Mouse (Mus musculus): ENCODE data around the gene Hmgxb4. TPM values are rescaled to one million over a fixed set of nuclear protein-coding genes. Genes with fewer than 3 reads are reported as not detected.

Gene Hmgxb4
- polyA plus RNA-seq, 1 experiment = 28.7 TPM

DNA sequence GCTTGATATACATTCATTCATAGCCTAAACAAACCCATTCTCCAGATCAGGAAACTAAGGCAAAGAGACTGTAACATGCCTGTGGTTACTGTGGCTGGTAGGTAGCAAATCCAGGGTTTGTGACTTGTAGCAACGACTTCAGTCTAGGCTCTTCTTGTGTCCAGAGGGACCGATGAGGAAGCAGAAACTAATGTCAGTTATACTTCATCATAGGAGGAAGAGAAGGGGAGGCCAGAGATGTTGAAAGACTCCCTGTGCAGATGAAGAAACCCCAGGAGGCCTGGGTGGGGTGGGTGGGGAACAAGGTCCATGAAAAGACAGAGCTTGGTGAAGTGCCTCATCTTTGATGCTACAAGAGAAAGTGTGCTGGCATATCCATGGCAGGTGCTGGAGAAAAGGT is 62.5 kb downstream of the Hmgxb4 start:
- DNase-seq = no peak
- no peaks in the 10 kb centered on the region for H3K27me3 ChIP-seq (ENCODE audit: control insufficient read depth, insufficient read depth, low read length)
- H3K4me1 ChIP-seq (replicated peaks; ENCODE audit: control insufficient read depth, insufficient read depth, low read length) = no peaks in the 10 kb centered on the region
- TF ChIP-seq CTCF (IDR thresholded peaks at IDR 0.05; ENCODE audit: borderline replicate concordance, control insufficient read depth, extremely low read depth, insufficient read depth, low read length, poor library complexity) (no peak), POLR2A (IDR thresholded peaks at IDR 0.05; ENCODE audit: control insufficient read depth, extremely low read depth, insufficient read depth, low read length, poor library complexity) (no peak)
- H3K36me3 ChIP-seq (ENCODE audit: control insufficient read depth, insufficient read depth, low read length) = no peaks in the 10 kb centered on the region
- no peak overlapping the region for H3K27ac ChIP-seq (ENCODE audit: control insufficient read depth, insufficient read depth, low read length)
- H3K4me3 ChIP-seq (ENCODE audit: control insufficient read depth, insufficient read depth, low read length) = no peak overlapping the region
- 88% methylated on average over 2 of the region's 2 CpGs for WGBS

DNA sequence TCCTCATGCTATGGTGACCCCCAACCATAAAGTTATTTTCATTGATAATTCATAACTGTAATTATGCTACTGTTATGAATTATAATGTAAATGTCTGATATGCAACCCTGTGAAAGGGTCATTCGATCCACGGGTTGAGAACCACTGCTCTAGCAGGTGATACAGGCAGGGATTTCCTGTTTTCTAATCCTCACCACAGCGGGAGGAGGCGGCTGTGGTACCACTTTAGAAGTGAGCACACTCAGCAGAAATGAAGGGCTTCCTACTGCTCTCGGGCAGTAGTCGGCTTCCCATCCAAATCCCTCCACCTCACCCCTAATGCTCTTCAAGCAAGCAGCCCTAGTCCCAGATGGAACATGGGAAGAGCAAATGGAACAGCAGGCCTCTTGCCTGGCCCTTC is 66.9 kb downstream of the Hmgxb4 start:
- Histone ChIP-seq H3K27ac (ENCODE audit: control insufficient read depth, insufficient read depth, low read length) (no peak overlapping the region), H3K27me3 (ENCODE audit: control insufficient read depth, insufficient read depth, low read length) (no peaks in the 10 kb centered on the region), H3K4me1 (replicated peaks; ENCODE audit: control insufficient read depth, insufficient read depth, low read length) (no peaks in the 10 kb centered on the region), H3K4me3 (ENCODE audit: control insufficient read depth, insufficient read depth, low read length) (no peak overlapping the region), H3K36me3 (ENCODE audit: control insufficient read depth, insufficient read depth, low read length) (no peaks in the 10 kb centered on the region)
- no peak for DNase-seq
- 27% methylated on average over 6 of the region's 6 CpGs for WGBS
- TF ChIP-seq POLR2A (IDR thresholded peaks at IDR 0.05; ENCODE audit: control insufficient read depth, extremely low read depth, insufficient read depth, low read length, poor library complexity) = no peak

DNA sequence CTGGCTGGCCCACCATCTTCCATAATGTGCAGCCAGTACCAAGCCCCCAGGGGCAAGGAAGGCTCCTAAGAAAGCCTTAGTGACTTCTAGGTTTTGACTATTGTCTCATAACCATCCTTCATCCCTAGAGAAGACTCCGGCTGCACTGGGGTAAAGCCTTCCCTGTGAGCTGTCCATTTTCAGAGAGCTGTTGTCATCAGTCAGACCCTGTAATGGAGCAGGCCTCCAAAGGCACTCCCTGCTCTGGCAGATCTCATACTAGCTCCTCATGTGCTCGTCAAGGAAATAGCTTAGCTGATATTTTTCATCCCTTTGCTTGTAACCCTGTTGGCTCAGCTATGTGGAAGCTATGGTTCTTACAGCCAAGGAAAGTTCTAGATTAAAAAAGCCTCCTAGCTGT is 67.7 kb downstream of the Hmgxb4 start:
- Histone ChIP-seq H3K27me3 (ENCODE audit: control insufficient read depth, insufficient read depth, low read length) (no peaks in the 10 kb centered on the region), H3K4me1 (replicated peaks; ENCODE audit: control insufficient read depth, insufficient read depth, low read length) (no peaks in the 10 kb centered on the region), H3K4me3 (ENCODE audit: control insufficient read depth, insufficient read depth, low read length) (no peak overlapping the region), H3K27ac (ENCODE audit: control insufficient read depth, insufficient read depth, low read length) (no peak overlapping the region), H3K36me3 (ENCODE audit: control insufficient read depth, insufficient read depth, low read length) (no peaks in the 10 kb centered on the region)
- TF ChIP-seq CTCF (IDR thresholded peaks at IDR 0.05; ENCODE audit: borderline replicate concordance, control insufficient read depth, extremely low read depth, insufficient read depth, low read length, poor library complexity) = no peak
- no peak for TF ChIP-seq POLR2A (IDR thresholded peaks at IDR 0.05; ENCODE audit: control insufficient read depth, extremely low read depth, insufficient read depth, low read length, poor library complexity)
- DNase-seq = no peak
- WGBS = 93% methylated on average over 2 of the region's 2 CpGs

DNA sequence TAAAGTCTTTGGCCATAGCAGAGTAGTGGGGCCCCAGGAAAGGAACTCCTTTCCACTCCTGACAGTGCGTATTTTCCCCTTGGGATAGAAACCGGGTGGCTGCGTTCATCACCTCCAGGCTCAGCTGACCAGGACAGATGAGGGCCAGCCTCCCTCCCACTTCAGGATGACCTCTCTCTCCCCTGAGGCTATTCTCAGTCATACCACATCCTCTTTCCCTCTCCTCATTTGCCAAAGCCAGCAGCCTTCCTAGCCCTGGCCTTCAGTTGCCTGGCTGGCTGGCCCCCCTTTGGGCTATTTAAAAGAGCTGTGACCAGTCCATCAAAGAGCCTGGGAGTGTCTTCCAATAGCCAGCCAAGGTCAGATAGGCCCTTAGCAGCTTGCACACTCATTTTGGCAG is 70.1 kb downstream of the Hmgxb4 start:
- no peaks in the 10 kb centered on the region for H3K36me3 ChIP-seq (ENCODE audit: control insufficient read depth, insufficient read depth, low read length)
- no peak for DNase-seq
- no peaks in the 10 kb centered on the region for H3K4me1 ChIP-seq (replicated peaks; ENCODE audit: control insufficient read depth, insufficient read depth, low read length)
- H3K4me3 ChIP-seq (ENCODE audit: control insufficient read depth, insufficient read depth, low read length) = no peak overlapping the region
- no peak overlapping the region for H3K27ac ChIP-seq (ENCODE audit: control insufficient read depth, insufficient read depth, low read length)
- WGBS = 96% methylated on average over 3 of the region's 3 CpGs
- no peaks in the 10 kb centered on the region for H3K27me3 ChIP-seq (ENCODE audit: control insufficient read depth, insufficient read depth, low read length)
- no peak for TF ChIP-seq CTCF (IDR thresholded peaks at IDR 0.05; ENCODE audit: borderline replicate concordance, control insufficient read depth, extremely low read depth, insufficient read depth, low read length, poor library complexity)
- no peak for TF ChIP-seq POLR2A (IDR thresholded peaks at IDR 0.05; ENCODE audit: control insufficient read depth, extremely low read depth, insufficient read depth, low read length, poor library complexity)

DNA sequence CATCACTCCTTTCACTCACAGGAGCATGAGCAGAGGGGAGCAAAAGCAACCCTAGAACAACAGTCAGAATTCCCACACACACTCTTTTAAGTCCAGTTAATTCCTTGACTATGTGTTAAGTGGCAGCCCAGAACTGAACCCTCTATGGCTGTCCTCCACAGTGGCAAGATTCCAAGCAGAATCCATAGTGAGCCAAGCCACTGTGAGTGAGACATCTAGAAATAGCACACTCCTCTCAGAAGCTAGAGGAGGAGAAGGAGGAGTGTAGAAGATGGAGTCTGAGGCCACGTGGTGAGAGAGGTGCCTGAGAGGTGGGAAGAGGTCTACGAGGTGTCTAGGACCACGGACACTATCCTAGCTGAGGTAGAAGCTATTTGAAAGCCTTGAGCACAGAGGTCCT is 71.6 kb downstream of the Hmgxb4 start:
- TF ChIP-seq POLR2A (IDR thresholded peaks at IDR 0.05; ENCODE audit: control insufficient read depth, extremely low read depth, insufficient read depth, low read length, poor library complexity) (no peak), CTCF (IDR thresholded peaks at IDR 0.05; ENCODE audit: borderline replicate concordance, control insufficient read depth, extremely low read depth, insufficient read depth, low read length, poor library complexity) (no peak)
- no peak overlapping the region for H3K27ac ChIP-seq (ENCODE audit: control insufficient read depth, insufficient read depth, low read length)
- no peak for DNase-seq

DNA sequence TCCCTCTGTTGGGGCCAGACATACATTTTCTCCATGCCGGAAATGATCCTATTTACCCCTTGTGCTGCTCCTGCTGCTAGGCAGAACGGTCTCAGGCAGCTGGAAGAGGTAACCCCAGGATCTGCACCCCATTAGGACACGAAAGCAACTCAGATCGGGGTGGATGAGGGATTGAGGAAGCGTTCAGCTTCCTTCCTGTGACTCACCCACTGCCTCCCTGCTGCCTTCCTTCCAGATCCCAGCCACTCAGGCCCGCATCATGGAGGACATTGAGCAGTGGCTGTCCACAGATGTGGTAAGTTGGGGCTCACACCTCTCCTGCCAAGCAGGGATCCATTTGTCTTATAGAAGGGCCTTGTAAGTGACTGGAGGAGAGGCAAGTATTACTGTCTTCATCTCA is 74.1 kb downstream of the Hmgxb4 start:
- 67% methylated on average over 6 of the region's 6 CpGs for WGBS
- no peak for DNase-seq
- Histone ChIP-seq H3K27ac (ENCODE audit: control insufficient read depth, insufficient read depth, low read length) (no peak overlapping the region), H3K4me3 (ENCODE audit: control insufficient read depth, insufficient read depth, low read length) (no peak overlapping the region), H3K4me1 (replicated peaks; ENCODE audit: control insufficient read depth, insufficient read depth, low read length) (no peaks in the 10 kb centered on the region), H3K36me3 (ENCODE audit: control insufficient read depth, insufficient read depth, low read length) (no peaks in the 10 kb centered on the region), H3K27me3 (ENCODE audit: control insufficient read depth, insufficient read depth, low read length) (no peaks in the 10 kb centered on the region)
- TF ChIP-seq CTCF (IDR thresholded peaks at IDR 0.05; ENCODE audit: borderline replicate concordance, control insufficient read depth, extremely low read depth, insufficient read depth, low read length, poor library complexity) (no peak), POLR2A (IDR thresholded peaks at IDR 0.05; ENCODE audit: control insufficient read depth, extremely low read depth, insufficient read depth, low read length, poor library complexity) (no peak)

More for the DNA sequence above, 71.6 kb downstream of the Hmgxb4 start:
- Histone ChIP-seq H3K27me3 (ENCODE audit: control insufficient read depth, insufficient read depth, low read length) (no peaks in the 10 kb centered on the region), H3K4me3 (ENCODE audit: control insufficient read depth, insufficient read depth, low read length) (no peak overlapping the region), H3K36me3 (ENCODE audit: control insufficient read depth, insufficient read depth, low read length) (no peaks in the 10 kb centered on the region), H3K4me1 (replicated peaks; ENCODE audit: control insufficient read depth, insufficient read depth, low read length) (no peaks in the 10 kb centered on the region)
- WGBS = 100% methylated on average over 3 of the region's 3 CpGs

DNA sequence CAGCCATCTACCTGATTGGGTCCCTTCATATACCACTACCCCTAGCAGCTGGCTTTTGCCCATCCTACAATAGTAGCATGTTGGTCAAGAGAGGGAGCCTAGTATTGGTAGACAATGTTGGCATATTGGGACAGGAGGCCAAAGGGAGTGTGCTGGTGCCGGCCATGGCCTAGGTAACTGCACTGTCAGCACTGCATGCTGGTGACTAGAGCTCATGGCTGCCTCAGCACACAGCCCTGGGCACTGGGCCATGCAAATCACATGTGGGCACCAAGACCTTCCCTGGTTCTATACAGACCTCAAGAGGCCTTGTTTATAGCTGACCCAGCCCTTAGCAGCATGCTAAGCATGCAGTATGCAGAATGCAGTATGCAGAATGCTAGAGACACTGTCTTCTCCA is 77.1 kb downstream of the Hmgxb4 start:
- Histone ChIP-seq H3K27ac (ENCODE audit: control insufficient read depth, insufficient read depth, low read length) (no peak overlapping the region), H3K4me1 (replicated peaks; ENCODE audit: control insufficient read depth, insufficient read depth, low read length) (no peaks in the 10 kb centered on the region), H3K4me3 (ENCODE audit: control insufficient read depth, insufficient read depth, low read length) (no peak overlapping the region), H3K36me3 (ENCODE audit: control insufficient read depth, insufficient read depth, low read length) (no peaks in the 10 kb centered on the region), H3K27me3 (ENCODE audit: control insufficient read depth, insufficient read depth, low read length) (no peaks in the 10 kb centered on the region)
- WGBS = 96% methylated on average over 1 of the region's 1 CpGs
- no peak for DNase-seq
- TF ChIP-seq CTCF (IDR thresholded peaks at IDR 0.05; ENCODE audit: borderline replicate concordance, control insufficient read depth, extremely low read depth, insufficient read depth, low read length, poor library complexity) = no peak
- TF ChIP-seq POLR2A (IDR thresholded peaks at IDR 0.05; ENCODE audit: control insufficient read depth, extremely low read depth, insufficient read depth, low read length, poor library complexity) = no peak

Data from thymus, adult 2 months (tissue).